Mouse (Mus musculus): ENCODE measurements around the gene Ptcd2.

GRCm38 (mm10) chr13:99373684-99374083 is 29.2 kb upstream of the Ptcd2 start:
- TF ChIP-seq CTCF (IDR thresholded peaks at IDR 0.05; ENCODE audit: low read depth) (no peak), EP300 (IDR thresholded peaks at IDR 0.05; ENCODE audit: low read depth) (no peak)
